ENCODE assay signal across 15 mouse cellular contexts in genomic region chr1:91429212-91429611, GRCm38 (mm10).
"Had no signal": no experiment of that assay in that cellular context is flagged by ENCODE, and none has a peak within 500 bp of the region (broad histone marks: within the 10 kb centered on the region; RNA-seq: fewer than 3 reads in every experiment).

No protein-coding gene starts in this region.

- H3K36me3 ChIP-seq: hindbrain, embryonic 10.5 days had no signal

- H3K9me3 ChIP-seq: heart, embryonic 10.5 days; heart, embryonic 12.5 days; heart, embryonic 13.5 days; heart, embryonic 15.5 days; hindbrain, embryonic 10.5 days; hindbrain, embryonic 12.5 days; hindbrain, embryonic 13.5 days; hindbrain, embryonic 15.5 days; kidney, embryonic 15.5 days had no signal

- H3K4me1 ChIP-seq: heart, embryonic 12.5 days; heart, embryonic 13.5 days; heart, embryonic 15.5 days; hindbrain, embryonic 10.5 days; hindbrain, embryonic 12.5 days; hindbrain, embryonic 13.5 days; hindbrain, embryonic 15.5 days; kidney, embryonic 15.5 days had no signal

- H3K4me3 ChIP-seq: heart, embryonic 10.5 days; heart, embryonic 12.5 days; heart, embryonic 13.5 days; heart, embryonic 15.5 days; hindbrain, embryonic 10.5 days; hindbrain, embryonic 12.5 days; hindbrain, embryonic 13.5 days; hindbrain, embryonic 15.5 days; kidney, embryonic 15.5 days; layer of hippocampus, adult 2 months; left cerebral cortex, adult 2 months had no signal

- H3K4me2 ChIP-seq: heart, embryonic 11.5 days; heart, embryonic 12.5 days; heart, embryonic 13.5 days; heart, embryonic 15.5 days; hindbrain, embryonic 12.5 days; hindbrain, embryonic 13.5 days; hindbrain, embryonic 14.5 days; hindbrain, embryonic 15.5 days; kidney, embryonic 15.5 days had no signal

- H3K27me3 ChIP-seq: heart, embryonic 12.5 days; heart, embryonic 13.5 days; heart, embryonic 15.5 days; hindbrain, embryonic 12.5 days; hindbrain, embryonic 13.5 days; hindbrain, embryonic 15.5 days; kidney, embryonic 15.5 days had no signal

- H3K27ac ChIP-seq: heart, embryonic 10.5 days; heart, embryonic 13.5 days; heart, embryonic 15.5 days; hindbrain, embryonic 10.5 days; hindbrain, embryonic 12.5 days; hindbrain, embryonic 13.5 days; hindbrain, embryonic 14.5 days; hindbrain, embryonic 15.5 days; hindbrain, postnatal 0 days; kidney, embryonic 15.5 days; kidney, postnatal 0 days; layer of hippocampus, adult 2 months; left cerebral cortex, adult 2 months had no signal

- H3K9ac ChIP-seq: heart, embryonic 12.5 days; heart, embryonic 13.5 days; heart, embryonic 15.5 days; hindbrain, embryonic 12.5 days; hindbrain, embryonic 13.5 days; hindbrain, embryonic 14.5 days; hindbrain, embryonic 15.5 days; kidney, embryonic 15.5 days had no signal
